Mouse (Mus musculus) bone marrow, adult 2 months (tissue): Measurements from ENCODE around the gene Slc9a3r2.

Experiments used
- CTCF ChIP-seq: fragments of 200-500 bp; IDR thresholded peaks from 2 replicates; pipeline ENCODE4 v1.5.1; 2011; ENCODE audit warnings: low read length, control low read depth; ENCODE audit not compliant: control insufficient read depth, insufficient read depth
- POLR2A ChIP-seq: fragments of 200-500 bp; IDR thresholded peaks from 2 replicates; pipeline ENCODE4 v1.6.1; 2011; ENCODE audit warnings: low read depth, mild to moderate bottlenecking, control low read depth, low read length, borderline replicate concordance; ENCODE audit not compliant: control insufficient read depth

DNA sequence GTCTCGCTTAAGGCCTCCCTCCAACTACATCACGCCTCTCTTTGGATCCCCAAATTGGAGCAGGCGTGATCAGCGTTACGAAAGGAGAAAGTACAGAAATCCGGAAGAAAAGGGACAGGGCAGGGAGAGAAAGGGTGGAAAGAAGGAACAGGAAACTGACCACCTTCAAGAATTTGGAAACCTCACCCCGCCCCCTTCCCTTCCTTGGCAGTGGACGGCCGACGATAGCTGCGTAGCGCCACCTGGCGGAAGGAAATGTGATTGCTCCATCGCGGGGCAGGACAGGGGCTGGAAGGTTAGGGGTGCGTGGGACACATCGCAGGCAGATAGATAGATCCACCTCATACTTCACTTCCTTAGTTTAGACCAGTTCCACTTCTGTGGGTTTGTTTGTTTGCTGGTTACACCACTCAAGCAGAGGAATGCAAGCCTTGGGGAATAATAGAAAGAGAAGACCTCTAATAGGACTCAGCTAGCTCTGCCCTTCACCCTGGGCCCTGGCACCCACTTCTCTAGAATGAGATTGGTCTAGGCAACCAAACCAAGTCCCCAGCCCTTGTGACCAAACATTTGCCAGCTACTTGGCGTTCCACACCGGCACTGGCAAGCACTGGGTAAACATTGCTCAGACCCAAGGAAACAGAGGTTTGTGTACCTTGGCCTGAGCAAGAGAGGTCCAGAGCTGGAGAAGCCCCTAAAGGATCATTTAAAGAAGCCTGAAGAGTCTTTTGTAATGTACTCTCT, 4.0 kb upstream of the Slc9a3r2 start:
- TF ChIP-seq CTCF (peak; percentile 97), POLR2A (peak; percentile 41; the same call in 1 of the 2 replicates)
